Mouse (Mus musculus) ovary, postnatal 14 days (tissue): ENCODE measurements around the gene Gas2l1.
"Not testable (repeated sequence)": the region's sequence is repeated elsewhere in the genome, so short reads cannot be mapped to it uniquely, and the experiment has no call there.

Experiments used
- DNase-seq: peaks from one replicate; pipeline ENCODE4 v3.0.0; 2022; ENCODE audit warnings: low spot score

The Gas2l1 gene

DNA sequence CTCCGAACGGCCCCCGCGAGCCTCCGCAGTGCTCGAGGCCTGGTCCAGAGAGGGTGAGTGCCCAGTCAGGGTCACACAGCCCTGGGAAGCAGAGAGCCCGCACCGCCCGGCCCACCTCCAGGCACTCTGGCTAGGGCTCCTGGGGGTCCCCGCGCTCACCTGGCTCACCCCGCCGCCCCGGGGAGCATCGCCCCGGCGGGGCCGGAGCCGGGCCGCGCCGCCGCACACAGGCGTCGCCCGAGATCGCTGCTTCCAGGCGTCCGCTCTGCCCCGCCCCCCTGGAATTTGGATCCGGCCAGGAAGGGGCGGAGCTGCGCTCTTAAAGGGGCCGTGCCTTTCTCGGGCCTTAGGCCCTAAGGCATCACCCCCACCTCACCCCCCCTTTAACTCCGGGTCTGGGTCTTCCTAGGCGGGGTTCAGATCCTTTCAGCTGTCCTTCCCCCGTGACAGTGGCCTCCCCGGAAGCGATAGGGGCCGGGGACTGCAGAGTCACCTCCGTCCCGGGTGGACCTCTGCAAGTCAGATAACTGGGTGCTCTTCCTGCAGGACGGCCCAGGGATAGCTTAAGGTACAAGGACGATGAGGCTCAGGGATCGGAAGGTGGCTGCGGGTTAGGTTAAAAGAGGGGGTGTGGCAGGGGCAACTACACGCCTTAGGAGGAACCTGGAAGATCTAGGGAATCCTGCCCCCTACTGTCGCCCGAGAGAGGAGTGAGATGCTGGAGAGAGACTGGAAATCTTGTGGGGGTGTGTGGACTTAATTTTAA, at the start of gene Gas2l1:
Gene Gas2l1 (minus strand): TSS at position 272 of the 766 bp plus-strand sequence.
- DNase-seq, result peak; percentile 83

DNA sequence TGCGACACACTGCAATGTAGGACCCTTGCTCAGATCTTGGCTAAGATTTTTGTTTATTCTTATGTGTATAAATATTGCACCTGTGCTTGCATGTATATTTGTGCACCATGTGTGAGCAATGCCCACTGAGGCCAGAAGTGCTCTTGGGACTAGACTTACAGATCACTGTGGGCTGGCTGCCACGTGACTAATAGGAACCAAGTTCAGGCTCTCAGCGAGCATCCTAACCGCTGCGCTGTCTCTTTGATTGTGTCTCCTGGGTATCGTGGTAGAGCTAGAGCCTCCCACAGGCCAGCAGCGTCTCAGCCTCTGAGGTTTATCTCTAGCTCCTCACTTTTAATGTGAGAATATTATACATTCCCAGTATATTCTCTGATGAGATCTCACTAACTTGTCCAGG, 48.5 kb upstream of the Gas2l1 start:
- no peak for DNase-seq

DNA sequence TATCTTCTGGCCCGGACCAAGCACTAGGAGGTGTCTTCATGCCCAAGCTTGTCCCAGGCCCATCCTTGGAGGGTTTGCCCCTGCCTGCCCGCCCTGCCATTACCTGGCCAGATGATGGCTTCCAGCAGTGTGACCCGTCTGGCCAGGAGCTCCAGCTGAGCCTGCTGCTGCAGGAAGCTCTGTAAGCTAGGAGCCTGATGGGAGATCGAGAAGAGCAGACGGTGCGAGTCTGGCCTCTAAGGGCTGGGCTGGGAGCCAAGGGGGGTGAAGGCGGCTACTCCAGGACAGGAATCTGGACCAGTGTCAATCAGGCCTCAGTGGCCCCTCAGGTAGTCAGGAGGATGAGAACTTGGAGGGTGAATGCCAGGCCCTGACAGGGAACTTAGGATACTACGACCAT, 44.3 kb upstream of the Gas2l1 start:
- DNase-seq, result no peak

DNA sequence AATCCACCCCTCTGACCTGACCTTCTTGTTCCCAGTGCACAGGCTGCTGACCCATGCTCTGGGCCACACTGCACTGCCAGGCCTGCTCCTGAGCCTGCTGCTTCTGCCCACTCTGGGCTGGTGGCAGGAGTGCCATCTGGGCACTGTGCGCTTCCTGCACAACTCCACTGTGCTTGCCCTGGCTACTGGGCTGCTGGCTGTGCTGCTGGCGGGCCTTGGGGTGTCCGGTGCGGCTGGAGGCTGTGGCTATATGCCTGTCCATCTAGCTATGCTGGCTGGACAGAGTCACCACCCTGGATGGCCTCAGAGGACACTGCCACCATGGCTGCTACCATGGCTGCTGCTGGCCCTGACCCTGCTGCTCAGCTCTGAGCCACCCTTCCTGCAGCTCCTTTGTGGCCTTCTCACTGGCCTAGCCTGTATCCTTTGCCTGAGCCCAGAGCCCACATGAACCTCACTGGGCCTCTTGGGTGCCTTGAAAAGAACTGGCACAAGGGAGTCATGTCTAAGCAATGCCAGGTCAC, 38.9 kb upstream of the Gas2l1 start:
- DNase-seq, result no peak

DNA sequence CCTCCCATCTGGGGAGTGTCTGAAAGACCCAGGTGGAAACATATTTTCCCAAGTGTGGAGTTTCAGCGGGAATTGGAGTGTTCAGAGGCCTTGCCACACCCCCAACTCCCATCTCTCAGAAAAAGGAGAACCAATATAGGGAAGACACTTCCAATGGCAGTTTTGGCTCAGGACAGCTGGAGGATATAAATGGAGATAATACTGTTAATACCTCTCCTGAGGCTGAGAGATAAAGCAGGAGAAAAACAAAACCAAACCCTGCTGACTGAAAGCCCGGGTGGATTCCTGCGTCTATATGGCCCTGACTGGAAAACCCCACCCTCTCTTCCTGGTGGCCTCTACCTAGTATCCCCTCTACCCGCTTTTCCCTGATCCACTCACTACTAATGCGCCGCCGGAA, 37.3 kb upstream of the Gas2l1 start:
- no peak for DNase-seq

DNA sequence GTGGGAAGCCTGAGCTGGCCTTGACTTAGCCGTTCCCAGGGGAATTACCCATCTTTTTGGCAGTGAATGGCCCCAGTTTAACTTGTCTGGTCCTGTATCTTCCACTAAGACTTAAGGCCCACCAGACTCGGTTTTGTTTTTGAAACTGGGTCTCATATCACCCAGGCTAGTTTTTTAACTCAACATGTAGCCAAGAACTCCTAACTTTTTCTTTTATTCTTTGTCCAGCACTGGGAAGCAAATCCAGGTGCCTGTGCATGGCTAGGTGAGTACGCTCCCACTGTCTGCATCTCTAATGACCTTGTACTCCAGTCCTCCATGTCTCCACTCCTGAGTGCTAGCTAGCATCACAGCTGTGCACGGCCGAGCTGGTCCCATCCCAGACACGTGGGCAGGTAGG, 36.5 kb upstream of the Gas2l1 start:
- DNase-seq, result no peak

DNA sequence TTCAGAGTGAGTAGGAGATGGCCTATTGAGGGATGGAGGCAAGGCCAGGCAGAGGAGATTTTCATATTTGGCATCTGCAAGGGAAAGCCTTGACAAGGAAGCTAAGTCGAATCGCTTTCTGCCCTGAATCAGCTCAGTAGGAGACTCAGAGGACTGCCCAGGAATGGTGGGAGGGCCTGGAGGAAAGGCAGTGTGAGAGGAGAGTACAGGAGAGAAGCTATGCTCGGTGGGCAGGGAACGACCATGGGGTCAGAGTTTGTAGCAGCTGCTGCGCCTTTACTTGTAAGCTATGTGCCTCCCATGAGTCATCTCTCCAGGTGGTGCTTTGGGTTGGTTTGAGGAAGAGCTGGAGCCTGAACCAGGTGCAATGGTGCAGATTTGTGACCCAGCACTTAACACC, 35.7 kb upstream of the Gas2l1 start:
- DNase-seq, result no peak

DNA sequence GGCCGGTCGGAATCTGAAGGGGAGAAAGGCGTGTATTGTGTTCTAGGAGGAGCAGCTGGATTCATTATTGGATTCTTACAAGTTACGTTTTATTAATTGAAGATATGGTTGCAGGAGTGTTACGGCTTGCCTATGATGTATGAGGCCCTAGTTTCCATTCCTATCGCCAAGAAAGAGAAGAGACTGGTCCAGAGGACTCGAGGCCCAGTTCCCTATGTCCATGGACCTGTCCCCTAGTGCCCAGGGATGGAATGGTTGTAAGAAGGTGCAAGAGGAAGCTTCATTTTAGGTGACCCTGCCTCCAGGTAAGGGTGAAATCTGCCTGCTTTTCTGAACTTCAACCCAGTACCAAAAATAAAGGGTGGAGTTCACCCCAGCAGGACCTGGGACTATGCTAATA, 35.2 kb upstream of the Gas2l1 start:
- no peak for DNase-seq

DNA sequence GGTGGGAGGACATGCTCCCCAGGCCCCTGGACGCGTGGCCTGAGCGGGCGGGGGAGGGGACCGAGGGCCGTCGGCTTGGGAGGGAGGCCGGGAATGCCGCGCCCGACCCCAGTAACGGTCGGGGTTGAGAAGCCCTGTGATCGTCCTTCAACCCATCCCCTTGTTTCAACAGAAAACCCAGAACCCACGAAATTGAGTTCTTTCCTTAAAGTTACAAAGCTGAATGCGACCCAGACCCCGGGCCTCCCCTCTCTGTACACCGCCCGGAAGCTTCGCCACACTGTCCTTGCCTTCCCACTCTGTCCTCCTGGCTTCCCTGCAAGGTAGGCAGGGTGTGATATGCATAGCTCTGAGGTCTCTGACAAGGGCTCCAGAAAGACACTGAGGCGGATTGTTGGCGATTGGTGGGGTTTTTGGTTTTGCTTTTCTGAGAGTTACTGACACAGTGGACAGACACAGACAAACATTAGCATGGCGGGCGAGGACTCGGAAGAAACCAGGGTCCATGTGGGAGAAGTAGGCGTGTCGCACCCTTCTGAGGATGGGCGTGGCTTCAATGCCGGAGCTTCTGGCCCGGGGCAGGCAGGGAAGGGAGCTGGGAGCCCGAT, 34.6 kb upstream of the Gas2l1 start:
- DNase-seq, result peak; percentile 76

DNA sequence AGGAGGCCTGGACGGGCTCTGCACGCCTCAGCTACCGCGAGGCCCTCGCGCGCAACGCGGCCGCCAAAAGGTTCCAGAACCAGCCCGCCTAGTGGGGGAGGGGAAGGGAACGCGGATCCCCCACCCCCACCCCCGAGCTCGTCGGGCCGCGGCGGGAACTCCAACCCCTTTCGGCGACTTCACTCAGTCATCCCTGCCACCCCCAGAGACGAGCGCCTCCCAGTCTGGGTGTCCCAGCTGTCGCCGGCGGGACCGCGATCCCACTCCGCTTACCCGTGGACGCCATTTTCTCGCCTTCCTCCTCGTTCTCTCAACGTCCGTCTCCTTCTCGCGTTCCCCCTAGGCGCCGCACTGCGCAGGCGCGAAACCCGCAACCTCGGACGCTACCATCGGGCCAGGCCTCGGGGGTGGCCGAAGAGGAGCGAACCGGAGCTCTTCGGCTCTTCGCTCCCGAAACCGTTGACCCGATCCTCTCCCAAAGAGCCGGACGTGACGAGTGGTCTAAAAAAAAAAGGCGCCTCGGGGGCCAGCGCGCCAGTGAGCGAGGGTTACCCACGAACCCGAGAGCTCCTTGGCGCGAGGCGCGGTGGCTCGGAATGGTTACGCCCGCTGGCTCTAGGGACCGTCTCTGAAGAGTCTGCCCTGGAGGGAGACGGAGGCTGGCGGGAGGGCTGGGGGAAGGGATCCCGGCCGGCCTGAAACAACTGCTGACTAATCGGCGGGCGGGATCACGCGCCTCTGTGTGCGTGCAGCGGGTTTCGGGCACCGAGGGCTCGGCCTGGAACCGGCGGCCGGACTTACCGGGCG, 33.8 kb upstream of the Gas2l1 start, which contains the start of the genes Rhbdd3 and Ewsr1:
Gene Rhbdd3 (plus strand): TSS at position 191 of the 807 bp plus-strand sequence.
Gene Ewsr1 (minus strand): TSS at position 531 of the 807 bp plus-strand sequence.
- DNase-seq, result peak; percentile 99

DNA sequence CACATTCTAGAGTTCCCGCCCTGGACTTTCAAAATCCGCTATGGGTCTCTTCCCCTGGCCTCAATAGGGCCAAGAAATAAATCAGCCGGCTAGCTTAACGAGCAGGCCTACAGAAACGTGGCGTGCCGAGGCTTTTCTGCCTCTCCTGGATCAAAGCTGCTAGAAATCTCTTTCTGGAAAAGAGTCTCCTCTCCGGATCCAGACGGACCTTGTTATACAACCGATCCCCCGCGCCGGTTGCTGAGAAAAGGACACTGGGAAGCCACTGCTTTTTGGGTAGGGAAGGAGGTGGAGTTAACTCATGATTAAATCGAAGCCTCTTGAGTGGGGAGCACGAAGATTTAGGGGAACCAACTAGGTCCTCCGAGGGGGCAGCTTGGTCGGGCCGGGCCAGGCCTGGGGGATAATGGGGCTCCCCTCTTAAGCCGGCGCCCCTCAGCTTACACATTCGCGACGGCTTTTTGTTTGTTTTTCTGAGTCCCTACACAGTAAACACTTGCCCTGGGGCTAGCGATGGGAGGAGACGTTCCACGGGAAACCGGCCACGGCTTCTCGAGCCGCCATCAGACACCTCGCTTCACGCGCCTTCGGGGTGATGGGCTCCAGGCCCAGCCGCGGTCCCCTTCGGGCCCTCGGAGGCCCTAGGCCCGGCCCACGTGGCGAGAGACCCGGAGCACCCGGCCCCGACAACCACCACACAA, 33.1 kb upstream of the Gas2l1 start:
- peak; percentile 37 for DNase-seq

DNA sequence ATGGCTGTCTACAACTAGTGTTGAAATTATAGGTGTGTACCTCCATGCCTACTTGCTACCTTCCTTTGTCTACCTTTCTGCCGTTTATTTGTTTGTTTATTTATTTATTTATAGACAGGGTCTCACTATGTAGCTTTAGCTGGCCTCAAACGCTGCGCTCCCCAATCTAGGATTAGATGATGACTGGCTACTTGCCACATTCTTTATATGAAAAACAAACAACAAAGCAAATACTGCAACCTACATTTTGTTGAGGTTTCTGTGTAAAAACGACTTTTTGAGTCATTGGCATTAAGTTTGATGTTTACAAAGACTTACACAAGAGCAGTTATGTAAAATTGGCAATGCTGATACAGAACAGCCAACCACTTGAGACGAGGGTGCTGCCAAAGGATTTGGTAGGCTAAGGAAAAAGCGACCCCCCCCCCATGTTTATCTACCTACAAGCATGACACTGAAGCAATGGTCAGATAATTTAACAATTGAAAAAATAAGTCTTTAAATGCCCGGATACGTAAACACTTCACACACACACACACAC, 31.4 kb upstream of the Gas2l1 start:
- DNase-seq, result no peak

DNA sequence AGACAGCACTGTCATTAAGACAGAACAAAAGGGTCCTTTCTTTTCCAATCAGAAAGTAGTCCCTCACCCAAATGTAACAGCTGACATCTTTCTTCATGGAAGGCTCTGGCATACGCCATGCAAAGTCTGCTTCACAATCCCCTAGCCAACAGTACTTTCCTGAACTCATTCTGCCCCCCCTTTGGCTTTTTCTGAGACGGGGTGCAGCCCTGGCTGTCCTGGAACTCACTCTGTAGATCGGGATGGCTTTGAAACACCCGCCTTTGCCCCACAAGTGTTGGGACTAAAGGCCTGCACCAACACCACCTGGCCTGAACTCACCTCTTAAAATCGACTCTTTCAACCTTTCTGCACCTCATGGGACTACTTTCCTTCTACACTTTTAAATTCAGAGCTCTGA, 30.8 kb upstream of the Gas2l1 start:
- DNase-seq, result no peak

DNA sequence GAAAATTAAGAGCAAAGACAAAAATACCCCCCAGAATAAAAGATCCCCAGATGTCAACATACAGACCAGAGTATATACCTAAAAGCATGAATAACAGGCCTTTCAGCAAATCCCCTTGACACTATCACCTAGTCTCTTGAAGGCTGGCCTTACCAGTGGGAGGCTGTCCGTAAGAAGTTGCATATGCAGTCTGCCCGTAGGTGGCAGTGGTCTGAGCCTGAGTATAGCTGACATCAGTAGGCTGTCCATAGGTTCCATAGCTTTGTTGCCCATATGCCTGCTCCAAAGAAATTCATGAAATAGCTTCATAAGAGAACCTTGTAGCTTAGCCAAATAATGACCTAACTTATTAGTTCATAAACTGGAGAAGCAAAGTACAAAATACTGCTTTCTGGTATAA, 26.6 kb upstream of the Gas2l1 start:
- no peak for DNase-seq

DNA sequence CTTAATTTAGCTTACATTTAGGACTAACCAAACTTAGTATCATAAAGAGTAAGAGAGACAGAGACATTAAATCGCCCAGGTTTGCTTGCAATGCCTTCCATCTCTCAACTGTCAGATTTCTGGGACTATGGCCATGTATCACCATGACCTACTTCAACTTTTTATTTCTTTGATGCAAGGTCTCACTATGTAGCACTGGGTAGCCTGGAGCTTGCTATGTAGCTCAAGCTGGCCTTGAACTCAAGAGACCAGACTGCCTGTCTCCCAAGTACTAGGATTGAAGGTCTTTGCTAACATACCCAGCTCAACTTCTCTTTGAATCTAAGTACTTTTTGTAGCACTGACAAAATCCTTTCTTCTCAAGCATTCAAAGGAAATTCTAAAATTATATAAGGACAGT, 24.0 kb upstream of the Gas2l1 start:
- no peak for DNase-seq

DNA sequence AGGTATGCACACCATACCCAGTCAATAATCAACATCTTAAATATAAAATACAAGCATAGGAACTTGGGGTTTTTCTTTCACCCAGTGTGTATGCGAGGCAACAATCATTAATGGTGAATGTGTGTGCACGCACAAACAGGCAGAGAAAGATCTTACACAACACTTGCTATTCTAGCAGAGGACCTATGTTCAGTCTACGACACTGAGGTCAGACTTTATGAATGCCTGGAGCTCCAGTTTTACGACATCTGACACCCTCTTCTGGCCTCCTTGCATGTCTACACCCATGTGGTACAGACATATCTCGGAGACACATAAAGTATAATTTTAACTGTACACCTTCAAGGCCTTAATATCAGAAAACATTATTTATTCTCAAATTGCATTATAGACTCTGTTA, 11.7 kb upstream of the Gas2l1 start:
- not testable (repeated sequence) for DNase-seq

DNA sequence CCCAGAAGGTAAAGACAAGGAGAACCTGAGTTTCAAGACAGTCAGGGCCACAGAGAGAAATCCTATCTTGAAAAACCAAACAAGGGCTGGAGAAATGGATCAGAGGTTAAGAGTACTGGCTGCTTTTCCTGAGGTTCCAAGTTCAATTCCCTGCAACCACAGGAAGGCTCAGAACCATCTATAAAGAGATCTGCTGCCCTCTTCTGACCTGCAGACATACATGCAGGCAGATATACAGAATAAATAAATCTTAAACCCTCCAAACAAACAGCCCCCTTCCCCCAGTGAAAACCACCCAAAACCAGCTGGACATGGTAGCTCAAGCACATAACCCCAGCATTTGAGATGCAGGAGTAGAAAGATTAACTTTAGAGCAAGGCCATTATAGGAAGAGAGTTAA, 10.6 kb upstream of the Gas2l1 start:
- DNase-seq, result no peak

DNA sequence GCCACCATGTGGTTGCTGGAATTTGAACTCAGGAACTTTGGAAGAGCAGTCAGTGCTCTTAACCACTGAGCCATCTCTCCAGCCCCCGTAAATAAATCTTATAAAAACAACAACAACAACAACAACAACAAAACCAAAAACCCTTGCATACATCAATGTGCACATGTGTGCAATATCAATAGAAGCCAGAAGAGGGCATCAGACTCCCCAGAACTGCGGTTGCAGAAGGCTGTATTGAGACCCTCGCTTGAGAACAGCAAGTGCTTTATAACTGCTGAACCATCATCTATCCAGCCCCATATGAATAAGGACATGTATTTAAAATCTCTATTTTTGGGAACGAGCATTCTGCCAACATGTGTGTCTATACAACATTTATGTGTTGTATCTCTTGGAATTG, 9.8 kb upstream of the Gas2l1 start:
- DNase-seq, result no peak

DNA sequence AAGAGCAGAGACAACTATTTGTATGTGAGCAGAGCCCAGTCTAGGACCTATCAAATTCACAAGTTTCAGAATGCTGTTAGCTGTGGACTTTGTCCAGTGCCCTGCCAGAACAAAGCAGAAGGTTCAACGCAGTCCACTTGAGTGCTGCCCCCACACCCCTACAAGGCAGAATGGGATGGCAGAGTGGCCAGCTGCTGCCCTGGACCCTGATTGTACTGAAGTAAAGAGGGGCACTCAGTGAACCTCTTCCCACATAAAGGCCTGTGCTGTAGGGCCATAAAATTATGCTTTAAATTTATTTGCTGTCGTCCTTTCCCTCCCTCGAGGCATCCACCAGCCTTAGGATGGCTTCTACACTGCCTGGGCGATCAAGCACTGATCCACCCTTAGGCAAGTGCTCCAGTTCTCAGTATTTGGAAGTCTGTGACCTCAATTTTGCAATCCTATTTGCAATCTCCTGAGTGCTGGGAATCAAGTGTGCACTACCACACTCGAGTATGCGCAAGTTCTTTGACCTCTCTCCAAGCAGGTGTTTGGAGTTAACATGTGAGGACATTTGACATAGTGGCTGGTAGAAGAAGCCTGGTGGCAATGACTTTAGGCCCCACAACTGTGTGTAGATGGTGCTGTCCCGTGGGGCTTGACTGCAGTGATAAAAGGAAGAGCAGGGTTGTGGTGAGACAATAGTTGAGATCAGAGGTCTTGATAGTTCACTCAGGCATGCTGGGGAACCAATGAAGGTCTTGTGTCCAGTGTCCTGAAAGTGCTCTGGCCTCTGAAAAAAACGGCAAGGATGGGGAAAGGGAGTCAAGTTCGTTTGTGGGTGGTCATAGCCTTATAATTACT, 3.2 kb upstream of the Gas2l1 start:
- DNase-seq, result no peak

DNA sequence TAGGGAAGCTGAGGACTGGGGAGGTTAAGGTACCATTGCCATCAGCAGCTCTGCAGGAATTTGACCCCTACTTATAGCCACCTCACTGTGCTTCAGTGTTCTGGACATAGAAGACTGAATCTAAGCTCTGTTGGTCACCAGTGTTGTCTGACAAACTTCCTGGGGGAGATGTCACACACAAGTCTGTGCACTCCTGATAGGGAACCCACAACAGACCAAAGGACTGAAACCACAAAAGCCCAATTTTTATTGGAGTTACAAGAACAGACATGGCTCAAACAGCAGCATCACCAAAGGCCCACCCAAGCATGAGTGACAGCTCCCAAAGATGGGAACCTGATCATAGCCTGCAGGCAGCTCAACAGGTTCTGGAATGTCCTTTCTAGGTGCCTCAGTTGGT, 1.9 kb upstream of the Gas2l1 start:
- no peak for DNase-seq
